Mouse (Mus musculus): ENCODE results near the gene Aldh2. TPM values are rescaled to one million over a fixed set of nuclear protein-coding genes. Genes with fewer than 3 reads are reported as not detected.
"Not testable (repeated sequence)": the region's sequence is repeated elsewhere in the genome, so short reads cannot be mapped to it uniquely, and the experiment has no call there.

Aldh2 gene
- polyA plus RNA-seq, 1 experiment from 2014 or later = 38.3 TPM

- H3K27ac ChIP-seq (ENCODE audit: low read depth, low read length) = no peak overlapping the region
- no peaks in the 10 kb centered on the region for H3K4me1 ChIP-seq (ENCODE audit: control insufficient read depth, insufficient read depth, low read length)
- H3K9me3 ChIP-seq (replicated peaks; ENCODE audit: control insufficient read depth, low read length) = no peaks in the 10 kb centered on the region
- H3K4me2 ChIP-seq (ENCODE audit: low read length) = no peak overlapping the region
- ATAC-seq (no peak), DNase-seq (ENCODE audit: low spot score) (no peak)
- no peak overlapping the region for H3K9ac ChIP-seq (ENCODE audit: low read length)
- 93% methylated on average over 7 of the region's 7 CpGs for WGBS
- peaks cover 83% of the 10 kb centered on the region for H3K36me3 ChIP-seq (ENCODE audit: control insufficient read depth, insufficient read depth, low read length)
- H3K27me3 ChIP-seq (replicated peaks; ENCODE audit: control insufficient read depth, insufficient read depth, low read length) = no peaks in the 10 kb centered on the region
- H3K4me3 ChIP-seq (ENCODE audit: low read depth, low read length) = no peak overlapping the region
These were observed 67.1 kb downstream of the Aldh2 start for GRCm38 (mm10) chr5:121526526-121526925.

- WGBS = 94% methylated on average over 14 of the region's 14 CpGs
- no peak overlapping the region for H3K9ac ChIP-seq (ENCODE audit: low read length)
- H3K36me3 ChIP-seq (ENCODE audit: control insufficient read depth, insufficient read depth, low read length) = peaks cover 83% of the 10 kb centered on the region
- ATAC-seq (no peak), DNase-seq (ENCODE audit: low spot score) (no peak)
- no peaks in the 10 kb centered on the region for H3K27me3 ChIP-seq (replicated peaks; ENCODE audit: control insufficient read depth, insufficient read depth, low read length)
- H3K4me1 ChIP-seq (ENCODE audit: control insufficient read depth, insufficient read depth, low read length) = no peaks in the 10 kb centered on the region
- H3K9me3 ChIP-seq (replicated peaks; ENCODE audit: control insufficient read depth, low read length) = no peaks in the 10 kb centered on the region
- H3K4me2 ChIP-seq (ENCODE audit: low read length) = no peak overlapping the region
- H3K27ac ChIP-seq (ENCODE audit: low read depth, low read length) = no peak overlapping the region
- H3K4me3 ChIP-seq (ENCODE audit: low read depth, low read length) = no peak overlapping the region
These were observed 67.7 kb downstream of the Aldh2 start for GRCm38 (mm10) chr5:121525774-121526450.

- not testable (repeated sequence) for H3K27ac ChIP-seq (ENCODE audit: low read depth, low read length); H3K4me2 ChIP-seq (ENCODE audit: low read length); H3K27me3 ChIP-seq (replicated peaks; ENCODE audit: control insufficient read depth, insufficient read depth, low read length); H3K4me3 ChIP-seq (ENCODE audit: low read depth, low read length); DNase-seq (ENCODE audit: low spot score); ATAC-seq; H3K9ac ChIP-seq (ENCODE audit: low read length); H3K4me1 ChIP-seq (ENCODE audit: control insufficient read depth, insufficient read depth, low read length); H3K9me3 ChIP-seq (replicated peaks; ENCODE audit: control insufficient read depth, low read length)
- 93% methylated on average over 11 of the region's 17 CpGs for WGBS
- H3K36me3 ChIP-seq (ENCODE audit: control insufficient read depth, insufficient read depth, low read length) = peaks cover 44% of the 10 kb centered on the region
These were observed 73.9 kb downstream of the Aldh2 start for GRCm38 (mm10) chr5:121519758-121520157.

- H3K4me1 ChIP-seq (ENCODE audit: control insufficient read depth, insufficient read depth, low read length) = no peaks in the 10 kb centered on the region
- no peak overlapping the region for H3K4me3 ChIP-seq (ENCODE audit: low read depth, low read length)
- no peak overlapping the region for H3K9ac ChIP-seq (ENCODE audit: low read length)
- H3K27ac ChIP-seq (ENCODE audit: low read depth, low read length) = no peak overlapping the region
- peaks cover 36% of the 10 kb centered on the region for H3K36me3 ChIP-seq (ENCODE audit: control insufficient read depth, insufficient read depth, low read length)
- no peak for DNase-seq (ENCODE audit: low spot score)
- ATAC-seq = no peak
- no peaks in the 10 kb centered on the region for H3K27me3 ChIP-seq (replicated peaks; ENCODE audit: control insufficient read depth, insufficient read depth, low read length)
- WGBS = 91% methylated on average over 9 of the region's 9 CpGs
- H3K9me3 ChIP-seq (replicated peaks; ENCODE audit: control insufficient read depth, low read length) = no peaks in the 10 kb centered on the region
- no peak overlapping the region for H3K4me2 ChIP-seq (ENCODE audit: low read length)
These were observed 74.6 kb downstream of the Aldh2 start for GRCm38 (mm10) chr5:121518983-121519382.

Other genes with a start within 250 kb of the Aldh2 start
- 129 and 140 TPM in 2 replicates for gene Trafd1, start 208.2 kb downstream of the Aldh2 start, polyA plus RNA-seq (2014; fragmentation: Nextera tagmentation; extraction: Ambion mirVana)
- 54.7 and 61.9 TPM in 2 replicates for gene Naa25, start 195.9 kb downstream of the Aldh2 start, polyA plus RNA-seq (2014; fragmentation: Nextera tagmentation; extraction: Ambion mirVana)
- 1.0 and 1.7 TPM in 2 replicates for gene Tmem116, start 141.9 kb downstream of the Aldh2 start, polyA plus RNA-seq (2014; fragmentation: Nextera tagmentation; extraction: Ambion mirVana)
- gene Erp29, start 141.3 kb downstream of the Aldh2 start, polyA plus RNA-seq (2014; fragmentation: Nextera tagmentation; extraction: Ambion mirVana) = 125 and 138 TPM in 2 replicates
- gene Adam1b, start 90.4 kb downstream of the Aldh2 start, polyA plus RNA-seq (2014; fragmentation: Nextera tagmentation; extraction: Ambion mirVana) = not detected in 2 replicates
- gene Adam1a, start 48.3 kb downstream of the Aldh2 start, polyA plus RNA-seq (2014; fragmentation: Nextera tagmentation; extraction: Ambion mirVana) = 2.2 and 3.2 TPM in 2 replicates
- gene Gm42878, start 48.3 kb downstream of the Aldh2 start, polyA plus RNA-seq (2014; fragmentation: Nextera tagmentation; extraction: Ambion mirVana) = not detected in 2 replicates
- 55.8 and 64.0 TPM in 2 replicates for gene Mapkapk5, start 47.9 kb downstream of the Aldh2 start, polyA plus RNA-seq (2014; fragmentation: Nextera tagmentation; extraction: Ambion mirVana)
- 1.1 and 1.2 TPM in 2 replicates for gene Acad12, start 25.1 kb upstream of the Aldh2 start, polyA plus RNA-seq (2014; fragmentation: Nextera tagmentation; extraction: Ambion mirVana)
- 0.84 and 1.1 TPM in 2 replicates for gene Acad10, start 66.7 kb upstream of the Aldh2 start, polyA plus RNA-seq (2014; fragmentation: Nextera tagmentation; extraction: Ambion mirVana)
- gene Brap, start 66.7 kb upstream of the Aldh2 start, polyA plus RNA-seq (2014; fragmentation: Nextera tagmentation; extraction: Ambion mirVana) = 36.8 and 43.5 TPM in 2 replicates
- 43.5 and 49.5 TPM in 2 replicates for gene Atxn2, start 117.5 kb upstream of the Aldh2 start, polyA plus RNA-seq (2014; fragmentation: Nextera tagmentation; extraction: Ambion mirVana)
- gene Sh2b3, start 243.8 kb upstream of the Aldh2 start, polyA plus RNA-seq (2014; fragmentation: Nextera tagmentation; extraction: Ambion mirVana) = 4.4 and 5.4 TPM in 2 replicates

Measured in forebrain, embryonic 14.5 days (tissue).